Mouse (Mus musculus) neural tube, embryonic 14.5 days (tissue): ENCODE measurements at regions not wholly inside any gene's neighbourhood (a gene's known extent, or its start where the extent isn't known, plus 50 kb on each side); places are given as distances from the start of the nearest gene placed in this dataset.
"Not testable (repeated sequence)": the region's sequence is repeated elsewhere in the genome, so short reads cannot be mapped to it uniquely, and the experiment has no call there.

Experiments used
- ATAC-seq: fragments of 200-750 bp; cut with Nextera tagmentation; 2 replicates; pipeline ENCODE4 v1.8.0; 2017; ENCODE audit warnings: low read depth, mild to moderate bottlenecking, moderate TSS enrichment, moderate library complexity
- H3K27ac ChIP-seq: fragments of 300-500 bp; sonication (generic); 2 replicates; pipeline ENCODE4 v1.5.1; 2014; ENCODE audit warnings: low read depth, mild to moderate bottlenecking, control low read depth, low read length, moderate library complexity, mixed read lengths
- H3K27me3 ChIP-seq: fragments of 300-500 bp; sonication (generic); 2 replicates; pipeline ENCODE4 v1.6.1; 2014; ENCODE audit warnings: low read length; ENCODE audit not compliant: control insufficient read depth, insufficient read depth
- H3K36me3 ChIP-seq: fragments of 300-500 bp; sonication (generic); 2 replicates; pipeline ENCODE4 v1.6.1; 2014; ENCODE audit warnings: low read length, mixed read lengths; ENCODE audit not compliant: control insufficient read depth, insufficient read depth
- H3K4me1 ChIP-seq: fragments of 300-500 bp; sonication (generic); 2 replicates; pipeline ENCODE4 v1.6.1; 2014; ENCODE audit warnings: low read length; ENCODE audit not compliant: control insufficient read depth, insufficient read depth
- H3K4me2 ChIP-seq: fragments of 300-500 bp; sonication (generic); 2 replicates; pipeline ENCODE4 v1.6.1; 2014; ENCODE audit warnings: mild to moderate bottlenecking, low read depth, low read length, control low read depth
- H3K4me3 ChIP-seq: fragments of 300-500 bp; sonication (generic); 2 replicates; pipeline ENCODE4 v1.5.1; 2014; ENCODE audit warnings: low read depth, low read length, control low read depth, mixed read lengths
- H3K9ac ChIP-seq: fragments of 300-500 bp; sonication (generic); replicated peaks from 2 replicates; pipeline ENCODE4 v1.6.1; 2014; ENCODE audit warnings: low read depth, mild to moderate bottlenecking, control low read depth, low read length, mixed read lengths
- H3K9me3 ChIP-seq: fragments of 300-500 bp; sonication (generic); 2 replicates; pipeline ENCODE4 v1.6.1; 2016; ENCODE audit warnings: low read length; ENCODE audit not compliant: control insufficient read depth
- WGBS: fragments of 180-500 bp; shearing (Covaris S2); extraction: QIAGEN DNeasy Blood & Tissue Kit; methylation state at CpG from one replicate; pipeline ENCODE4 v1.1.7; 2014; 5-methylcytosine and 5-hydroxymethylcytosine counted together

- Histone ChIP-seq H3K9me3 (no peaks in the 10 kb centered on the region), H3K27ac (no peak overlapping the region), H3K36me3 (no peaks in the 10 kb centered on the region), H3K9ac (no peak overlapping the region), H3K4me1 (no peaks in the 10 kb centered on the region), H3K4me3 (no peak overlapping the region), H3K27me3 (no peaks in the 10 kb centered on the region), H3K4me2 (no peak overlapping the region)
- 52% methylated on average over 5 of the region's 5 CpGs for WGBS
- ATAC-seq = peak; percentile 51; the same call in 1 of the 2 replicates
Observed at GRCm38 (mm10) chr10:57040201-57040600, 446.0 kb upstream of the Hsf2 start.

DNA sequence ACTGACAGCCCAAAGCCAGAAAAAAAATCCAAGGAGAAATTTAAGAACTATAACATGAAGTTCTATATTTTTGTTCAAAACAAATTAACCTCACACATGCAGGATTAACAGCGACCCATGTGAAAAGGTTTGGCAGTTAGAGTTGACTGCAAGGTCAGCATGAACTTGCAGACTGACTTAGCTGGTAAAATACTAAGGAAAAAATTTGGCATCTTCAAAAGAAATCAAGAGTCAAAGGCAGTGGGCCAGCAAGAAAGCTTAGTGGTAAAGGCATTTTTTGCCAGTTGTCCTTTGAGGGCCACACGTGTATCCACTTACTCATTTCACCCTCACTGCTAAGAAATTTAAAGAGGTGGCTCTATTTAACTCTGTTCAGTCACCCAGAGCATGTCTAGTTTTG lies 440.2 kb upstream of the Hsf2 start:
- Histone ChIP-seq H3K4me1 (no peaks in the 10 kb centered on the region), H3K4me2 (no peak overlapping the region), H3K27me3 (no peaks in the 10 kb centered on the region), H3K9me3 (no peaks in the 10 kb centered on the region), H3K36me3 (no peaks in the 10 kb centered on the region), H3K4me3 (no peak overlapping the region), H3K27ac (no peak overlapping the region), H3K9ac (no peak overlapping the region)
- no peak for ATAC-seq
- WGBS = 84% methylated on average over 2 of the region's 2 CpGs

DNA sequence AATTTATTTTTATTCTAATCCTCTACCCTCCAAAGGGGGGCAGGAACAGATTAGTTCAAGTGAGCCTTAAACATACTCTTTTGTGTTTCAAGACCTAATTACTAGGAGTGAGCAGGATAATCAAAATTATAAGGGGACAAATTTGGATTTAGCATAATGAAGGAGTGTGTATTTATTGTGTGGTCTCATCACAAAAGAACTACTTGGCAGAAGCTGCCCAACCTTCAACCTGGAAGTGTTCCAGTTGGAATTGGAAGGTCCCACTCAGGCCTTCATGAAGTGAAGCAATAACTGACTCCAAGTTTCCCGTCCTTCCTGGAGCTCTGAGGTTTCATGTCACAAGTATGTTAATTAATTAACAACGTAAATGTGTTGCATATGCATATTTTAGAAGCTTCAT lies 439.3 kb upstream of the Hsf2 start:
- no peak overlapping the region for H3K9ac ChIP-seq
- H3K4me1 ChIP-seq = no peaks in the 10 kb centered on the region
- H3K27ac ChIP-seq = no peak overlapping the region
- ATAC-seq = no peak
- no peak overlapping the region for H3K4me3 ChIP-seq
- H3K4me2 ChIP-seq = no peak overlapping the region
- H3K36me3 ChIP-seq = no peaks in the 10 kb centered on the region
- no peaks in the 10 kb centered on the region for H3K9me3 ChIP-seq
- no peaks in the 10 kb centered on the region for H3K27me3 ChIP-seq
- 65% methylated on average over 2 of the region's 2 CpGs for WGBS

DNA sequence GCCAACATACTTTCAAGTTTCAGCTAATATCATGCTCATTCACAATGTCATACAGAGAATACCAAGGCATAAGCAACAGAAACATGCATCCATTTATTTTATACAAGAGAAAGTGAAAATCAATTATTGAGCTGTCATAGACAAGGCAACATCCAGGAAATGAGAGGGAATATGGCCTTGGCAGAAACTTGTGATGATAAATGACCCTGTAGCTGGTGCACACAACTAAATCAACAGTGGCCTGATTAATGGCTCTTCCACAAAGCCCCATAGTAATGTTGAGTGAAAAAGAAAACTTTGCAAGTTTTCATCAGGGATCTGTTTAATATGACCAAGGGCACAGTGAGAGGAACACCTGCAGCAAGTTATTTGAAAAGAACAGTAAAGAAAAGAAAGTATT lies 438.5 kb upstream of the Hsf2 start:
- Histone ChIP-seq H3K27me3 (no peaks in the 10 kb centered on the region), H3K4me1 (no peaks in the 10 kb centered on the region), H3K9ac (no peak overlapping the region), H3K9me3 (no peaks in the 10 kb centered on the region), H3K36me3 (no peaks in the 10 kb centered on the region), H3K4me3 (no peak overlapping the region), H3K4me2 (no peak overlapping the region), H3K27ac (no peak overlapping the region)
- ATAC-seq = no peak

DNA sequence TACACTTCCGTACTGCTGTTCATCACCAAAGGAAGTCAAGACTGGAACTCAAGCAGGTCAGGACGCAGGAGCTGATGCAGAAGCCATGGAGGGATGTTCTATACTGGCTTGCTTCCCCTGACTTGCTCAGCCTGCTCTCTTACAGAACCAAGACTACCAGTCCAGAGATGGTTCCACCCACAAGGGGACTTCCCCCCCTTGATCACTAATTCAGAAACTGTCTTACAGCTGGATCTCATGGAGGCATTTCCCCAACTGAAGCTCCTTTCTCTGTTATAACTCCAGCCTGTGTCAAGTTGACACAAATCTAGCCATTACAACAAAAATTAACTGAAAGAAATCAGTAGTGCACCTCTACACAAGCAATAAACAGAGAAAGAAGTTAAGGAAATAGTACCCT lies 432.8 kb upstream of the Hsf2 start:
- H3K4me1 ChIP-seq, H3K27me3 ChIP-seq, H3K4me2 ChIP-seq, H3K27ac ChIP-seq, H3K4me3 ChIP-seq, H3K9me3 ChIP-seq, H3K36me3 ChIP-seq, ATAC-seq, H3K9ac ChIP-seq: not testable (repeated sequence)
- WGBS = 94% methylated on average over 2 of the region's 2 CpGs

GRCm38 (mm10) chr10:57090131-57090530 lies 396.1 kb upstream of the Hsf2 start:
- H3K27me3 ChIP-seq = no peaks in the 10 kb centered on the region
- no peaks in the 10 kb centered on the region for H3K9me3 ChIP-seq
- no peak overlapping the region for H3K27ac ChIP-seq
- no peak overlapping the region for H3K9ac ChIP-seq
- no peaks in the 10 kb centered on the region for H3K4me1 ChIP-seq
- 97% methylated on average over 2 of the region's 2 CpGs for WGBS
- H3K4me2 ChIP-seq = no peak overlapping the region
- no peaks in the 10 kb centered on the region for H3K36me3 ChIP-seq
- no peak overlapping the region for H3K4me3 ChIP-seq
- no peak for ATAC-seq

- H3K9me3 ChIP-seq = no peaks in the 10 kb centered on the region
- H3K27me3 ChIP-seq = no peaks in the 10 kb centered on the region
- H3K36me3 ChIP-seq = no peaks in the 10 kb centered on the region
- H3K4me1 ChIP-seq = no peaks in the 10 kb centered on the region
- H3K9ac ChIP-seq = no peak overlapping the region
- no peak overlapping the region for H3K27ac ChIP-seq
- no peak overlapping the region for H3K4me3 ChIP-seq
- WGBS = 90% methylated on average over 3 of the region's 3 CpGs
- no peak for ATAC-seq
- no peak overlapping the region for H3K4me2 ChIP-seq
Observed at GRCm38 (mm10) chr10:57095920-57096319, 390.3 kb upstream of the Hsf2 start.

GRCm38 (mm10) chr10:57113359-57113758 lies 372.8 kb upstream of the Hsf2 start:
- H3K4me2 ChIP-seq = no peak overlapping the region
- no peak overlapping the region for H3K4me3 ChIP-seq
- no peak for ATAC-seq
- no peaks in the 10 kb centered on the region for H3K36me3 ChIP-seq
- no peak overlapping the region for H3K27ac ChIP-seq
- H3K27me3 ChIP-seq = no peaks in the 10 kb centered on the region
- 89% methylated on average over 2 of the region's 2 CpGs for WGBS
- H3K9ac ChIP-seq = no peak overlapping the region
- H3K4me1 ChIP-seq = no peaks in the 10 kb centered on the region
- H3K9me3 ChIP-seq = no peaks in the 10 kb centered on the region

GRCm38 (mm10) chr10:57114696-57115271 lies 371.4 kb upstream of the Hsf2 start:
- Histone ChIP-seq H3K4me1 (no peaks in the 10 kb centered on the region), H3K27ac (no peak overlapping the region), H3K9ac (no peak overlapping the region), H3K9me3 (no peaks in the 10 kb centered on the region), H3K27me3 (no peaks in the 10 kb centered on the region), H3K4me2 (no peak overlapping the region), H3K4me3 (no peak overlapping the region), H3K36me3 (no peaks in the 10 kb centered on the region)
- no peak for ATAC-seq
- 95% methylated on average over 8 of the region's 8 CpGs for WGBS

DNA sequence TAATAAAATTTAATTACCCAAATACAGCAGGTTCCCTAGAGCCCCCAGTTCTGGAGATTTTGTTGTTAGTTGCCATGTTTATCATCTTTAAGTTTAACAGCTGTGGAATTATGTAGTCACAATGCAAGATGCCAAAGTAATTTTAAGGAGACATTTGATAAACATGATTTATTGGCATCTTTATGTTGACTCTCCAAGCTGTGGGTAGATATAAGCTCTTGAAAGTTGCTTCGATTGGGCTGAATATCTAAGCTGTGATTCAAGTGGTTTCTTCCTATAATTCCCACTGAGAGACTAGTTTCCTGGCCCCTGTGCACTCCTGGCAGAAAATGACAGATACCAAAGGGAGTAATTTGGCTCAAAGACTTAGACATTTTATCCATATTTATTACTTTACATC lies 364.7 kb upstream of the Hsf2 start:
- H3K27me3 ChIP-seq = no peaks in the 10 kb centered on the region
- no peak overlapping the region for H3K4me2 ChIP-seq
- H3K4me3 ChIP-seq = no peak overlapping the region
- H3K9me3 ChIP-seq = no peaks in the 10 kb centered on the region
- H3K9ac ChIP-seq = no peak overlapping the region
- no peaks in the 10 kb centered on the region for H3K36me3 ChIP-seq
- WGBS = 82% methylated on average over 1 of the region's 1 CpGs
- no peak for ATAC-seq
- H3K4me1 ChIP-seq = no peaks in the 10 kb centered on the region
- H3K27ac ChIP-seq = no peak overlapping the region
